Mouse (Mus musculus) kidney, embryonic 16.5 days (tissue): Measurements from ENCODE around the gene Celf1. TPM values are rescaled to one million over a fixed set of nuclear protein-coding genes. Genes with fewer than 3 reads are reported as not detected.
"Not testable (repeated sequence)": the region's sequence is repeated elsewhere in the genome, so short reads cannot be mapped to it uniquely, and the experiment has no call there.

Experiments used
- ATAC-seq: fragments of 200-750 bp; cut with Nextera tagmentation; 2 replicates; pipeline ENCODE4 v1.8.0; 2017; ENCODE audit warnings: moderate TSS enrichment; ENCODE audit not compliant: low FRiP score, low TSS enrichment
- H3K27ac ChIP-seq: fragments of 300-500 bp; sonication (generic); 2 replicates; pipeline ENCODE4 v1.5.1; 2014; ENCODE audit warnings: low read length
- H3K27me3 ChIP-seq: fragments of 300-500 bp; sonication (generic); 2 replicates; pipeline ENCODE4 v1.6.1; 2014; ENCODE audit warnings: low read length, control low read depth, mixed read lengths; ENCODE audit not compliant: insufficient read depth
- H3K36me3 ChIP-seq: fragments of 300-500 bp; sonication (generic); 2 replicates; pipeline ENCODE4 v1.6.1; 2014; ENCODE audit warnings: low read length, control low read depth, mixed read lengths; ENCODE audit not compliant: insufficient read depth
- H3K4me1 ChIP-seq: fragments of 300-500 bp; sonication (generic); 2 replicates; pipeline ENCODE4 v1.6.1; 2014; ENCODE audit warnings: low read length, control low read depth, mixed read lengths; ENCODE audit not compliant: insufficient read depth
- H3K4me2 ChIP-seq: fragments of 300-500 bp; sonication (generic); replicated peaks from 2 replicates; pipeline ENCODE4 v1.6.1; 2014; ENCODE audit warnings: low read depth, low read length
- H3K4me3 ChIP-seq: fragments of 300-500 bp; sonication (generic); 2 replicates; pipeline ENCODE4 v1.5.1; 2014; ENCODE audit warnings: mild to moderate bottlenecking, low read length
- H3K9ac ChIP-seq: fragments of 300-500 bp; sonication (generic); replicated peaks from 2 replicates; pipeline ENCODE4 v1.6.1; 2014; ENCODE audit warnings: low read length
- H3K9me3 ChIP-seq: fragments of 300-500 bp; sonication (generic); 2 replicates; pipeline ENCODE4 v1.6.1; 2016; ENCODE audit warnings: low read length, control low read depth
- WGBS: fragments of 180-500 bp; shearing (Covaris S2); extraction: QIAGEN DNeasy Blood & Tissue Kit; methylation state at CpG from one replicate; pipeline ENCODE4 v1.1.7; 2014; 5-methylcytosine and 5-hydroxymethylcytosine counted together
- polyA plus RNA-seq: library from polyadenylated mRNA; unstranded; fragments of >200 nt; fragmentation: Nextera tagmentation; extraction: Ambion mirVana; gene quantifications from 2 replicates; pipeline ENCODE4 v1.2.1, GENCODE M21; 2015

Celf1 gene
- polyA plus RNA-seq: 107 and 109 TPM in 2 replicates

GRCm38 (mm10) chr2:90940233-90941229 is at the start of gene Celf1:
Gene Celf1 (plus strand): TSS chr2:90940382.
- H3K4me3 ChIP-seq: peak within 1 kb of the TSS; percentile 98
- no peaks in the 10 kb centered on the region for H3K27me3 ChIP-seq
- H3K9me3 ChIP-seq: no peaks in the 10 kb centered on the region
- WGBS: 0% methylated on average over 94 of the region's 113 CpGs
- peak within 1 kb of the TSS; percentile 80 for H3K4me2 ChIP-seq
- peaks cover 29% of the 10 kb centered on the region for H3K4me1 ChIP-seq
- H3K9ac ChIP-seq: peak within 1 kb of the TSS; percentile 94
- ATAC-seq: peak; percentile 97
- H3K27ac ChIP-seq: peak within 1 kb of the TSS; percentile 96
- no peaks in the 10 kb centered on the region for H3K36me3 ChIP-seq

- WGBS: 92% methylated on average over 6 of the region's 6 CpGs
- Histone ChIP-seq H3K27ac (no peak overlapping the region), H3K9me3 (no peaks in the 10 kb centered on the region), H3K4me3 (no peak overlapping the region), H3K4me2 (no peak overlapping the region), H3K9ac (no peak overlapping the region), H3K4me1 (peaks cover 4% of the 10 kb centered on the region; the same call in 1 of the 2 replicates), H3K36me3 (peaks cover 43% of the 10 kb centered on the region), H3K27me3 (peaks cover 6% of the 10 kb centered on the region)
- no peak for ATAC-seq
These were observed 46.4 kb upstream of the Celf1 start for GRCm38 (mm10) chr2:90893673-90894298.

GRCm38 (mm10) chr2:90894299-90894677 is 45.9 kb upstream of the Celf1 start:
- not testable (repeated sequence) for H3K4me3 ChIP-seq, ATAC-seq, H3K4me1 ChIP-seq, H3K9me3 ChIP-seq, H3K27ac ChIP-seq, H3K9ac ChIP-seq, H3K27me3 ChIP-seq, H3K4me2 ChIP-seq
- 94% methylated on average over 3 of the region's 3 CpGs for WGBS
- H3K36me3 ChIP-seq: peaks cover 45% of the 10 kb centered on the region

GRCm38 (mm10) chr2:90903398-90903797 is 36.8 kb upstream of the Celf1 start:
- no peaks in the 10 kb centered on the region for H3K9me3 ChIP-seq
- H3K27ac ChIP-seq: no peak overlapping the region
- 87% methylated on average over 2 of the region's 2 CpGs for WGBS
- H3K36me3 ChIP-seq: peaks cover 32% of the 10 kb centered on the region
- peak overlapping the region; percentile 99 for H3K9ac ChIP-seq
- H3K27me3 ChIP-seq: no peaks in the 10 kb centered on the region
- H3K4me3 ChIP-seq: peak overlapping the region; percentile 97
- no peak for ATAC-seq
- H3K4me1 ChIP-seq: peaks cover 16% of the 10 kb centered on the region
- peak overlapping the region; percentile 83 for H3K4me2 ChIP-seq

GRCm38 (mm10) chr2:90904076-90904855 is 35.9 kb upstream of the Celf1 start, which contains the start of the genes Kbtbd4 and Ndufs3:
Gene Kbtbd4 (plus strand): TSS chr2:90904740.
Gene Ndufs3 (minus strand): TSS chr2:90904827.
- peak within 1 kb of the TSS; percentile 99 for H3K9ac ChIP-seq
- H3K27ac ChIP-seq: peak within 1 kb of the TSS; percentile 96
- H3K27me3 ChIP-seq: no peaks in the 10 kb centered on the region
- no peaks in the 10 kb centered on the region for H3K9me3 ChIP-seq
- H3K4me2 ChIP-seq: peak within 1 kb of the TSS; percentile 83
- H3K4me3 ChIP-seq: peak within 1 kb of the TSS; percentile 97
- under 1% methylated on average over 40 of the region's 43 CpGs for WGBS
- peaks cover 16% of the 10 kb centered on the region for H3K4me1 ChIP-seq
- peak; percentile 96 for ATAC-seq
- H3K36me3 ChIP-seq: peaks cover 32% of the 10 kb centered on the region

GRCm38 (mm10) chr2:90904856-90905224 is 35.3 kb upstream of the Celf1 start:
- H3K4me3 ChIP-seq: peak overlapping the region; percentile 97
- WGBS: under 1% methylated on average over 21 of the region's 21 CpGs
- peaks cover 37% of the 10 kb centered on the region for H3K36me3 ChIP-seq
- peak overlapping the region; percentile 83 for H3K4me2 ChIP-seq
- peak; percentile 78 for ATAC-seq
- no peaks in the 10 kb centered on the region for H3K9me3 ChIP-seq
- peak overlapping the region; percentile 91 for H3K27ac ChIP-seq
- H3K4me1 ChIP-seq: peaks cover 16% of the 10 kb centered on the region
- no peaks in the 10 kb centered on the region for H3K27me3 ChIP-seq
- H3K9ac ChIP-seq: peak overlapping the region; percentile 99

GRCm38 (mm10) chr2:90906721-90907120 is 33.5 kb upstream of the Celf1 start:
- WGBS: 96% methylated on average over 2 of the region's 2 CpGs
- Histone ChIP-seq H3K36me3 (peaks cover 38% of the 10 kb centered on the region), H3K4me3 (no peak overlapping the region), H3K4me2 (no peak overlapping the region), H3K4me1 (peaks cover 16% of the 10 kb centered on the region), H3K27me3 (no peaks in the 10 kb centered on the region), H3K27ac (no peak overlapping the region), H3K9ac (no peak overlapping the region), H3K9me3 (no peaks in the 10 kb centered on the region)
- no peak for ATAC-seq

- Histone ChIP-seq H3K4me3 (no peak overlapping the region), H3K27ac (no peak overlapping the region), H3K4me1 (peaks cover 7% of the 10 kb centered on the region), H3K9me3 (no peaks in the 10 kb centered on the region), H3K9ac (no peak overlapping the region), H3K4me2 (no peak overlapping the region), H3K27me3 (no peaks in the 10 kb centered on the region), H3K36me3 (peaks cover 42% of the 10 kb centered on the region)
- 85% methylated on average over 1 of the region's 1 CpGs for WGBS
- ATAC-seq: no peak
These were observed 29.3 kb upstream of the Celf1 start for GRCm38 (mm10) chr2:90910861-90911260.

GRCm38 (mm10) chr2:90911668-90912067 is 28.5 kb upstream of the Celf1 start:
- Histone ChIP-seq H3K27ac (no peak overlapping the region), H3K4me3 (no peak overlapping the region), H3K9me3 (no peaks in the 10 kb centered on the region), H3K4me1 (peaks cover 15% of the 10 kb centered on the region), H3K4me2 (no peak overlapping the region), H3K36me3 (peaks cover 42% of the 10 kb centered on the region), H3K27me3 (no peaks in the 10 kb centered on the region), H3K9ac (no peak overlapping the region)
- 80% methylated on average over 1 of the region's 1 CpGs for WGBS
- no peak for ATAC-seq
